8 mouse cellular contexts compared by ENCODE assay signal in the genomic region with DNA sequence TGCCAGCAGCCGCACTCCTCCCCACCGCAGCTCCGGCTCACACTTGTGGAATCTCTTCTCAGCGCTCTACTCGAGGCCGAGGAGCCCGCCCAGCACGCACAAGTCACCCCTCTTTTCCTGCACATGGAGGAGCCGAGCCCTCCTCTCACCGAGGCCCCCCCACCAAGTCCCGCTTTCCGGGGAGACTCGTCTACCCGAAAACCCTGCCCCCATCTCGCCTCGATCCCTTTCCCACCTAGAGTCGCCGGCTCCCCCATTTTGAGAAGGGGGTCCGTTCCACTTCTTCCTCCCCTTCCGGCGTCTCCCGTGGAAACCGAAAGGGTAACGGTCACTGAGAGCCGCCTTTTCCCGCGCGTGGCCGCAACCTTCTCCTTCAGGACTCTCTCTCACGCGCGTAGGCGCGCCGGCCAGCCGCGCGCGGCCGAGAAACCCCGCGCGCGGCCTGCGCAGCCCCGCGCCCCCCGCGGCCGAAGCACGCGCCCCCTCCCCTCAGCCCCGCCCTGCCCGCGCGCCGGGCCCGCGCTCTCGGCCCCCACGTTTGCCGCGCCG. TPM values are rescaled to one million over a fixed set of nuclear protein-coding genes. Genes with fewer than 3 reads are reported as not detected.
DNase-seq lines count a peak whose midpoint lies in the region; ATAC-seq and TF ChIP-seq lines count a peak whose summit lies in the region.

No protein-coding gene starts in this region.

- no peak for DNase-seq in kidney, adult 2 months
- no peak for DNase-seq in kidney, adult 8-10 months
- DNase-seq in Muller cell, postnatal 12 days (ENCODE audit: inconsistent ontology term) = peak; percentile 58
- peak; percentile 65 for DNase-seq in embryo, embryonic 11 days
- peak; percentile 23 for DNase-seq in heart, postnatal 4 days
- peak; percentile 38 for DNase-seq in liver, embryonic 11.5 days (ENCODE audit: low spot score)
- peak; percentile 38 to 71 for DNase-seq in thymus, postnatal 36 days

- no peak for TF ChIP-seq CTCF in kidney, adult 2 months (conservative IDR thresholded peaks at IDR 0.05; ENCODE audit: insufficient read depth, insufficient read length, low read depth, low read length)

- H3K27ac ChIP-seq in kidney, adult 2 months (ENCODE audit: insufficient read depth, low read depth, low read length) = no peak overlapping the region; the same call in 1 of the 2 replicates
- peak overlapping the region; percentile 86 for H3K27ac ChIP-seq in liver, embryonic 11.5 days (ENCODE audit: low read depth, low read length)
- peak overlapping the region; percentile 76 for H3K27ac ChIP-seq in neural tube, embryonic 14.5 days (ENCODE audit: low read depth, low read length)

- H3K4me3 ChIP-seq in kidney, adult 2 months (ENCODE audit: insufficient read depth, low read depth, low read length) = peak overlapping the region; percentile 68
- H3K4me3 ChIP-seq in liver, embryonic 11.5 days (ENCODE audit: low read depth, low read length) = peak overlapping the region; percentile 73
- H3K4me3 ChIP-seq in neural tube, embryonic 14.5 days (ENCODE audit: low read depth, low read length) = peak overlapping the region; percentile 42

- 2% methylated on average over 62 of the region's 64 CpGs for WGBS in kidney, adult 2 months
- 15% methylated on average over 48 of the region's 64 CpGs for WGBS in liver, embryonic 11.5 days
- WGBS in neural tube, embryonic 14.5 days = 21% methylated on average over 50 of the region's 64 CpGs

- no peaks in the 10 kb centered on the region for H3K27me3 ChIP-seq in kidney, adult 2 months (replicated peaks; ENCODE audit: control insufficient read depth, insufficient read depth, low read length)
- H3K27me3 ChIP-seq in liver, embryonic 11.5 days (replicated peaks; ENCODE audit: control insufficient read depth, insufficient read depth, low read length) = no peaks in the 10 kb centered on the region
- no peaks in the 10 kb centered on the region for H3K27me3 ChIP-seq in neural tube, embryonic 14.5 days (ENCODE audit: control insufficient read depth, insufficient read depth, low read length)

- no peaks in the 10 kb centered on the region for H3K36me3 ChIP-seq in kidney, adult 2 months (ENCODE audit: control insufficient read depth, insufficient read depth, low read length)
- H3K36me3 ChIP-seq in liver, embryonic 11.5 days (ENCODE audit: control insufficient read depth, insufficient read depth, low read length) = peaks cover 4% of the 10 kb centered on the region; the same call in 1 of the 2 replicates
- H3K36me3 ChIP-seq in neural tube, embryonic 14.5 days (ENCODE audit: control insufficient read depth, insufficient read depth, low read length) = no peaks in the 10 kb centered on the region

- ATAC-seq in liver, embryonic 11.5 days (replicated peaks; ENCODE audit: low FRiP score) = peak; percentile 46
- peak; percentile 13; the same call in 1 of the 2 replicates for ATAC-seq in neural tube, embryonic 14.5 days (ENCODE audit: low read depth)

- H3K4me1 ChIP-seq in kidney, adult 2 months (ENCODE audit: control insufficient read depth, insufficient read depth, low read length) = peaks cover 3% of the 10 kb centered on the region; the same call in 1 of the 2 replicates
- peaks cover 3% of the 10 kb centered on the region; the same call in 1 of the 2 replicates for H3K4me1 ChIP-seq in liver, embryonic 11.5 days (replicated peaks; ENCODE audit: control insufficient read depth, insufficient read depth, low read length)
- H3K4me1 ChIP-seq in neural tube, embryonic 14.5 days (ENCODE audit: control insufficient read depth, insufficient read depth, low read length) = no peaks in the 10 kb centered on the region

- no peak for TF ChIP-seq POLR2A in kidney, adult 2 months (IDR thresholded peaks at IDR 0.05; ENCODE audit: low read depth, low read length)

- peak overlapping the region; percentile 84 for H3K9ac ChIP-seq in liver, embryonic 11.5 days (ENCODE audit: low read depth, low read length)
- H3K9ac ChIP-seq in neural tube, embryonic 14.5 days (replicated peaks; ENCODE audit: low read depth, low read length) = peak overlapping the region; percentile 44

- peak overlapping the region; percentile 72 for H3K4me2 ChIP-seq in liver, embryonic 11.5 days
- H3K4me2 ChIP-seq in neural tube, embryonic 14.5 days (ENCODE audit: low read depth, low read length) = peak overlapping the region; percentile 49

- H3K9me3 ChIP-seq in liver, embryonic 11.5 days (ENCODE audit: control insufficient read depth, low read length) = no peaks in the 10 kb centered on the region
- no peaks in the 10 kb centered on the region for H3K9me3 ChIP-seq in neural tube, embryonic 14.5 days (ENCODE audit: control insufficient read depth, low read length)

RNA-seq across cellular contexts. Expression of a gene that starts 0.6 kb away (rescaled TPM):
- 7.6 and 8.4 TPM in 2 replicates for polyA plus RNA-seq in kidney, adult 2 months (2012; rRNA removed)
- 10 to 100 TPM; 16.3 to 16.4 TPM for total RNA-seq in heart, postnatal 4 days (2021)
- polyA plus RNA-seq in liver, embryonic 11.5 days (2014; fragmentation: Nextera tagmentation; extraction: Ambion mirVana) = 81.5 and 83.6 TPM in 2 replicates
- 37.2 and 38.2 TPM in 2 replicates for polyA plus RNA-seq in neural tube, embryonic 14.5 days (2014; fragmentation: Nextera tagmentation; extraction: Ambion mirVana)

RNA-seq across cellular contexts. Expression of a gene that starts 16.3 kb away (rescaled TPM):
- 1.4 and 3.4 TPM in 2 replicates for polyA plus RNA-seq in kidney, adult 2 months (2012; rRNA removed)
- 1 to 10 TPM; 1.5 to 2.1 TPM for total RNA-seq in heart, postnatal 4 days (2021)
- 6.5 and 6.7 TPM in 2 replicates for polyA plus RNA-seq in liver, embryonic 11.5 days (2014; fragmentation: Nextera tagmentation; extraction: Ambion mirVana)
- polyA plus RNA-seq in neural tube, embryonic 14.5 days (2014; fragmentation: Nextera tagmentation; extraction: Ambion mirVana) = 0.12 and 0.28 TPM in 2 replicates

RNA-seq across cellular contexts. Expression of a gene that starts 55.7 kb away (rescaled TPM):
- 28.9 and 42.2 TPM in 2 replicates for polyA plus RNA-seq in kidney, adult 2 months (2012; rRNA removed)
- total RNA-seq in heart, postnatal 4 days (2021) = not detected
- polyA plus RNA-seq in liver, embryonic 11.5 days (2014; fragmentation: Nextera tagmentation; extraction: Ambion mirVana) = 0.29 and 0.53 TPM in 2 replicates
- polyA plus RNA-seq in neural tube, embryonic 14.5 days (2014; fragmentation: Nextera tagmentation; extraction: Ambion mirVana) = 0.43 and 1.2 TPM in 2 replicates

RNA-seq across cellular contexts. Expression of a gene that starts 58.7 kb away (rescaled TPM):
- 58.4 and 84.2 TPM in 2 replicates for polyA plus RNA-seq in kidney, adult 2 months (2012; rRNA removed)
- 10 to 100 TPM; 74.1 to 79.1 TPM for total RNA-seq in heart, postnatal 4 days (2021)
- polyA plus RNA-seq in liver, embryonic 11.5 days (2014; fragmentation: Nextera tagmentation; extraction: Ambion mirVana) = 15.9 and 17.7 TPM in 2 replicates
- polyA plus RNA-seq in neural tube, embryonic 14.5 days (2014; fragmentation: Nextera tagmentation; extraction: Ambion mirVana) = 63.7 and 66.9 TPM in 2 replicates

Comparison
In these comparisons a context has a peak if more than half of its experiments do, and no peak if none do; other contexts are left out.
1. DNase-seq: peak in Muller cell, postnatal 12 days (single experiment), embryo, embryonic 11 days (single experiment), heart, postnatal 4 days (single experiment), liver, embryonic 11.5 days (single experiment) and thymus, postnatal 36 days (2 of 2); none in kidney, adult 2 months (single experiment) and kidney, adult 8-10 months (0 of 2).
2. RNA of a gene that starts 55.7 kb away (polyA plus RNA-seq): 28.9 to 42.2 TPM in kidney, adult 2 months; 0.43 to 1.2 TPM in neural tube, embryonic 14.5 days and 0.29 to 0.53 TPM in liver, embryonic 11.5 days; every median in the first group is over 10 times any median in the second.
3. Peak in every context shown above with its lines, with median percentiles within 50 percentile points of each other: H3K4me3 ChIP-seq.